Mouse (Mus musculus): ENCODE results near the gene Sft2d1.

DNA sequence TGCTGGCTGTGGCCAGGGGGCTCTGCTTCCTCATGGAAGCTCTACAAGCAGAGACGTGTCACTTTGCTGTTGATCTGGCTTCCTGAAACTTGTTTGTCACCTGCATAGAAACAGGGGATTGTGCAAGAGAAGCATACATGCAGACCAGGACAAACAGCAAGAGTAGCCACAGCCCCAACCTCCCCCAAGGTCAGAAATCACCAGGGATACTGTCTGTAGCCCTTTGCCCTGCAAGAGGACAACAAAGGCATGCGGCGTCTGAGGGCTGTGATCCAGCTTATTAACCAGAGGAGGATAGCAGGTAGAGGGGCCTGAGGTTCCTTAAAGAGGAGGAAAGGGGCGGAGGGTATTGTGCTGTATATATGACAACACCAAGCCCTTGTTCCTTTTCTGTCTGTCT is 34.8 kb upstream of the Sft2d1 start:
- TF ChIP-seq CTCF (IDR thresholded peaks at IDR 0.05 in 2 of 3, conservative IDR thresholded peaks at IDR 0.05 in 1 of 3; ENCODE audit: control insufficient read depth in 1 of 3, insufficient read depth in 1 of 3, low read depth in 2 of 3, low read length in 3 of 3, poor library complexity in 1 of 3, severe bottlenecking in 1 of 3), result no peak
- no peak for TF ChIP-seq JUND (IDR thresholded peaks at IDR 0.05; ENCODE audit: low read depth, low read length)

Measured in MEL (cell line).